18 mouse cellular contexts compared by ENCODE assay signal in the genomic region with DNA sequence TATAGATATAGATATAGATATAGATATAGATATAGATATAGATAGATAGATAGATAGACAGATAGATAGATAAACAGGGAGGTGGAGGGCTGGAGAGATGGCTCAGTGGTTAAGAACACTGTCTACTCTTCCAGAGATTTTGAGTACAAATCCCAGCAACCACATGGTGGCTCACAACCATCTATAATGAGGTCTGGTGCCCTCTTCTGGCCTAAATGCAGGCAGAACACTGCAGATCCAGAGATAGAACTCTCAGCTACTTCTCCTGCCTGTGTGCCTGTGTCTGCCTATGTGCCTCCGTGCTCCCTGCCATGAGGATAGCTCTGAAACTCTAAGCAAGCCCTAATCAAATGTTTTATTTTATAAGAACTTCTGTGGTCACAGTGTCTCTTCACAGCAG.
A peak's percentile ranks its signal among the peaks of the same experiment; 100 is the strongest.
DNase-seq lines count a peak whose midpoint lies in the region; TF ChIP-seq lines count a peak whose summit lies in the region.
"Had no signal": no experiment of that assay in that cellular context is flagged by ENCODE, and none has a peak within 500 bp of the region (broad histone marks: within the 10 kb centered on the region; RNA-seq: fewer than 3 reads in every experiment).

No protein-coding gene starts in this region.

- no peak for DNase-seq in left cerebral cortex, adult 2 months (ENCODE audit: extremely low spot score in 1 of 2, low spot score in 2 of 2)
- no peak for DNase-seq in left cerebral cortex, postnatal 14 days (ENCODE audit: low spot score in 2 of 2)
- peak; percentile 50 for DNase-seq in thymus, postnatal 14 days
- no peak for DNase-seq in thymus, postnatal 0 days (ENCODE audit: low spot score)
- DNase-seq in MEL (ENCODE audit: low read depth, low spot score) = no peak
- DNase-seq in embryo, embryonic 10 days (ENCODE audit: low spot score) = no peak
- no peak for DNase-seq in heart, postnatal 10 days
- DNase-seq: adrenal gland, postnatal 14 days; cerebellum, postnatal 10 days; gastrocnemius, postnatal 36 days; kidney, postnatal 4 days; lung, postnatal 4 days; retina, postnatal 1 day; right cerebral cortex, postnatal 4 days had no signal

- H3K27me3 ChIP-seq in MEL (ENCODE audit: control insufficient read depth in 1 of 2, insufficient read depth in 2 of 2, low read length in 2 of 2) = no peaks in the 10 kb centered on the region; a peak in 1 of 4 replicates
- H3K27me3 ChIP-seq: embryonic facial prominence, embryonic 13.5 days; forebrain, embryonic 15.5 days; limb, embryonic 13.5 days had no signal

- no peaks in the 10 kb centered on the region for H3K36me3 ChIP-seq in MEL (ENCODE audit: control insufficient read depth in 1 of 2, insufficient read depth in 2 of 2, low read length in 2 of 2)
- H3K36me3 ChIP-seq: heart, embryonic 10.5 days; limb, embryonic 13.5 days had no signal

- no peaks in the 10 kb centered on the region for H3K4me1 ChIP-seq in MEL (ENCODE audit: control insufficient read depth in 1 of 2, insufficient read depth in 2 of 2, low read length in 2 of 2)
- H3K4me1 ChIP-seq: limb, embryonic 13.5 days had no signal

- intact Hi-C loops in left cerebral cortex, adult 2 months (cut with DNase I) = no loop called here
- intact Hi-C loops in left cerebral cortex, postnatal 14 days (cut with DNase I) = no loop called here
- intact Hi-C loops in heart, postnatal 10 days (cut with DNase I) = no loop called here

- H3K9me3 ChIP-seq in MEL (replicated peaks; ENCODE audit: insufficient read depth, low read length) = no peaks in the 10 kb centered on the region
- H3K9me3 ChIP-seq: embryonic facial prominence, embryonic 13.5 days; forebrain, embryonic 15.5 days; heart, embryonic 10.5 days; limb, embryonic 13.5 days had no signal

- no peak for TF ChIP-seq RAD21 in MEL (IDR thresholded peaks at IDR 0.05; ENCODE audit: low read depth, low read length)

- H3K79me2 ChIP-seq in MEL (ENCODE audit: control insufficient read depth, insufficient read depth, low read length, poor library complexity) = no peaks in the 10 kb centered on the region

- H3K27ac ChIP-seq in left cerebral cortex, adult 2 months = no peak overlapping the region
- no peak overlapping the region for H3K27ac ChIP-seq in MEL (ENCODE audit: control insufficient read depth, low read depth, low read length)
- H3K27ac ChIP-seq: embryonic facial prominence, embryonic 13.5 days; forebrain, embryonic 15.5 days; heart, embryonic 10.5 days; limb, embryonic 13.5 days had no signal

- no peak overlapping the region for H3K9ac ChIP-seq in MEL (ENCODE audit: control insufficient read depth, low read depth, low read length, poor library complexity, severe bottlenecking)
- H3K9ac ChIP-seq: embryonic facial prominence, embryonic 13.5 days; forebrain, embryonic 15.5 days; limb, embryonic 13.5 days had no signal

- peak; percentile 36 for TF ChIP-seq CTCF in left cerebral cortex, adult 2 months (IDR thresholded peaks at IDR 0.05)
- peak in 2 of 3 experiments; percentile 6 to 32; a peak in 1 of 6 replicates for TF ChIP-seq CTCF in MEL (IDR thresholded peaks at IDR 0.05 in 2 of 3, conservative IDR thresholded peaks at IDR 0.05 in 1 of 3; ENCODE audit: control insufficient read depth in 1 of 3, insufficient read depth in 1 of 3, low read depth in 2 of 3, low read length in 3 of 3, poor library complexity in 1 of 3, severe bottlenecking in 1 of 3)

- TF ChIP-seq POLR2A in MEL (IDR thresholded peaks at IDR 0.05; ENCODE audit: control insufficient read depth in 1 of 2, insufficient read depth in 1 of 2, low read depth in 1 of 2, low read length in 2 of 2, poor library complexity in 1 of 2) = no peak

- TF ChIP-seq EP300 in MEL (IDR thresholded peaks at IDR 0.05; ENCODE audit: low read depth in 1 of 2, low read length in 2 of 2) = no peak

- H3K4me3 ChIP-seq in left cerebral cortex, adult 2 months = no peak overlapping the region
- H3K4me3 ChIP-seq in MEL (ENCODE audit: control insufficient read depth in 1 of 2, insufficient read depth in 1 of 2, low read depth in 2 of 2, low read length in 2 of 2) = no peak overlapping the region
- H3K4me3 ChIP-seq: embryonic facial prominence, embryonic 13.5 days; forebrain, embryonic 15.5 days; heart, embryonic 10.5 days; limb, embryonic 13.5 days had no signal

TF ChIP-seq in MEL, 35 proteins besides CTCF, POLR2A, EP300 and RAD21:
- no peak for TF ChIP-seq ZC3H11A (IDR thresholded peaks at IDR 0.05; ENCODE audit: low read depth, low read length)
- TF ChIP-seq MAZ (IDR thresholded peaks at IDR 0.05; ENCODE audit: low read depth, low read length) = no peak
- TF ChIP-seq MYB (IDR thresholded peaks at IDR 0.05; ENCODE audit: low read depth, low read length) = no peak
- TF ChIP-seq USF2 (IDR thresholded peaks at IDR 0.05; ENCODE audit: borderline replicate concordance in 1 of 2, insufficient read depth in 1 of 2, low read depth in 1 of 2, low read length in 2 of 2) = no peak
- TF ChIP-seq TAL1 (IDR thresholded peaks at IDR 0.05; ENCODE audit: low read length) = no peak
- no peak for TF ChIP-seq MAX (IDR thresholded peaks at IDR 0.05; ENCODE audit: low read length)
- TF ChIP-seq RCOR1 (IDR thresholded peaks at IDR 0.05; ENCODE audit: low read depth, low read length) = no peak
- TF ChIP-seq NELFE (IDR thresholded peaks at IDR 0.05; ENCODE audit: low read depth, low read length) = no peak
- no peak for TF ChIP-seq POLR2AphosphoS2 (IDR thresholded peaks at IDR 0.05; ENCODE audit: low read length)
- no peak for TF ChIP-seq KAT2A (conservative IDR thresholded peaks at IDR 0.05; ENCODE audit: low read depth, low read length)
- TF ChIP-seq MXI1 (IDR thresholded peaks at IDR 0.05; ENCODE audit: low read depth, low read length) = no peak
- TF ChIP-seq E2F4 (IDR thresholded peaks at IDR 0.05; ENCODE audit: borderline replicate concordance, low read depth, low read length) = no peak
- TF ChIP-seq JUND (IDR thresholded peaks at IDR 0.05; ENCODE audit: low read depth, low read length) = no peak
- TF ChIP-seq ZNF384 (IDR thresholded peaks at IDR 0.05; ENCODE audit: low read depth, low read length) = no peak
- TF ChIP-seq USF1 (IDR thresholded peaks at IDR 0.05; ENCODE audit: low read depth, low read length) = no peak
- TF ChIP-seq CHD1 (IDR thresholded peaks at IDR 0.05; ENCODE audit: low read depth, low read length) = no peak
- TF ChIP-seq ELF1 (IDR thresholded peaks at IDR 0.05; ENCODE audit: low read depth, low read length) = no peak
- TF ChIP-seq MYC (IDR thresholded peaks at IDR 0.05; ENCODE audit: low read depth, low read length) = no peak
- no peak for TF ChIP-seq GATA1 (IDR thresholded peaks at IDR 0.05; ENCODE audit: low read depth, low read length)
- no peak for TF ChIP-seq POLR2AphosphoS5 (IDR thresholded peaks at IDR 0.05; ENCODE audit: borderline replicate concordance, low read depth, low read length)
